Mouse (Mus musculus): ENCODE data around the gene Ap3d1.

DNA sequence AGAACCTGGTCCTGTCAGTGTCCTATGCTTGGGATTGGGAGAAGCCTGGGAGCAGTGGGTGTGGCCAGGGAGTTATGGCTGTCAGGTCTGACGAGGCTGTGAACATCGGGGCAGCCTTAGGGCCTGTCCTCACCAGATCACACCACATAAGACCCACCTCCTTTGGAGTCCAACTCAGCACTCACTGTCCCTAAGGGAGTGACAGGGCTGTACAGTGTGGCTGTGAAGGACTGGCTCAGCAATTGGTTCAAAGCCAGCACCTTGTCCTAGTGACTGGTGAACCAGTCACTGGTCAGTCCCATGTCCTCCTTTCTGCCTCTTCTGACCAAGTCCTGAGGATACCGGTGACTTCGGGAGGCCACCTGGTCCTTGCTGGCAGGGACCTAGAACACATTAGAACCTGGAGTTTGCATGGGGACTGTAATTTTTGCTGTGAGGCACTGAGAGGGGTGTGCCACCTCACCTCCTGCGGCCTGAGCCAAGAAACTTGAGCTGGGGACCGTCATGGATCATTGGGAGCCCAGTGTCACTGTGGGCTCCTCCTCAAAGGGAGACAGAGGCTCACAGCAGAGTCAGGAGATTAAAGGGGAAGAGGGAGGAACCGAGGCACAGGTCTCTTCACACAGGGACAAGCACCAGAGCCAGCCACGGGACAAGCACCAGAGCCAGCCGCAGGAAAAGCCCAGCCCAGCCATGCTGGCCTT is 62.4 kb downstream of the Ap3d1 start:
- TF ChIP-seq CTCF (IDR thresholded peaks at IDR 0.05; ENCODE audit: low read depth) (no peak), EP300 (IDR thresholded peaks at IDR 0.05; ENCODE audit: low read depth) (no peak)
